Mouse (Mus musculus): ENCODE results near the gene Olfr293.

The Olfr293 gene

DNA sequence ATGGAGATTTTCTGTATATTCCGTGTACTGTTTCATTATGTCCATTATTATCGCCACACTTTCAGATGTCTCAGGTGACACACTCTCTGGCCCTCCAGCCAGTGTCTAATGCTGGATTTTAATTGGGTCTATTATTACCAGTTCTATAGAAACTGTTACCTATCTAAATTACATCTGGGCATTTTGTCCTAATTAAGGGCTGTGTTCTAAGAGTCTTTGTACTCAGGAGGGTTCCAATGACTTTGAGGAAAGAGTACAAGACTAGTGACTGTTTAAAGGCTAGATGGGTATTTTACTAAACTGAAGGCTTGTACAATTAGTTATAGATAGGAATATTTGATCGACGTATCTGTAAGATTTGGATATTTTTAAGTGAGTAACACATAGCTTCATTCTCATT is at the start of gene Olfr293:
Gene Olfr293, plus strand, starts transcription at position 301 of the 400 bp plus-strand sequence.
- no peak for DNase-seq (ENCODE audit: extremely low spot score)

DNA sequence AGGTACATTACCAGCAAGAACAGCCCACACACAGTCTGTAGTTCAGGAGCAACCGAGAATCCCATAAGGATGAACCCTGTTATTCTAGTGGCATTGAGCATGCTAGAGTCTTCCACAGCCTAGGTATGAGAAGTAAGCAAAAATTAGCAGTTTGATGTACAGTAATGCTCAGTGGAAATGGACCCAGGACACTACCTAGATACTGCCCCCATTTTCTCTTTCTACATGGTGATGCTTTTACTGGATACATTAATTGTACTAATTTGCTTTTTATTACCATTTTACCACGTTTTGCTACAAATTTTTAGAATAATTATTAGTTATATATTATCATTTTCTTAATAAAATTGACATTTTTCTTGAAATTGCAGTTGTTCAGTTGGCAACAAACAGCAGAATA is 32.3 kb upstream of the Olfr293 start, which contains the start of gene Olfr294:
Gene Olfr294, minus strand, starts transcription at position 101 of the 400 bp plus-strand sequence.
- DNase-seq (ENCODE audit: extremely low spot score) = no peak

DNA sequence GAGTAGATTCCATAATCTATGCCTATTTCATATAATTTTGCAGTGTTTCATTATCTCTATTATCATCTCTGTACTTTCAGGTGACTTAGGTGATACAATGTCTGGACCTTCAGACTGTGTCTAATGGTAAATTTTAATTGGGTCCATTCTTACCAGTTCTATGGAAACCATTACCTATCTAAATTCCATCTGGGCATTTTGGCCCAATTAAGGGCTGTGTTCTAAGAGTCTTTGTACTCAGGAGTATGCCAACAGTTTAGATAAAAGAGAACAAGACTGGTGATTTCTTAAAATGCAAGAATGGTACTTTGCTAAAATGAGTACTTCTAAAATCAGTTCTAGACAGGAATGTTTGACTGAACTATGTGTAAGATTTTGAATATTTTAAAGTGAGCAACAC is 39.2 kb downstream of the Olfr293 start, which contains the start of gene Olfr292:
Gene Olfr292, plus strand, starts transcription at position 301 of the 400 bp plus-strand sequence.
- no peak for DNase-seq (ENCODE audit: extremely low spot score)

Data from embryo, embryonic 9.5 days (tissue).